Mouse (Mus musculus) MEL (cell line): ENCODE results near the gene Dmc1. TPM values are rescaled to one million over a fixed set of nuclear protein-coding genes. Genes with fewer than 3 reads are reported as not detected.

Source experiments
- DNase-seq: peaks from one replicate; pipeline ENCODE4 v3.0.0; 2011; ENCODE audit warnings: low read depth, low spot score
- H3K27ac ChIP-seq: 2 replicates; pipeline ENCODE4 v1.5.1; 2012; ENCODE audit warnings: low read depth, mild to moderate bottlenecking, control low read depth, low read length, moderate library complexity; ENCODE audit not compliant: control insufficient read depth
- H3K27me3 ChIP-seq, 2 experiments: fragments of 150-350 bp in 1 of 2; sonication (generic) in 1 of 2; 2 replicates each; pipeline ENCODE4 v1.6.1; 2012; ENCODE audit warnings: low read length in 2 of 2, mild to moderate bottlenecking in 2 of 2, improper control_type of control experiment in 1 of 2, moderate library complexity in 1 of 2; ENCODE audit not compliant: insufficient read depth in 2 of 2, control insufficient read depth in 1 of 2
- H3K36me3 ChIP-seq, 2 experiments: 2 replicates each; pipeline ENCODE4 v1.6.1; 2012 to 2014; ENCODE audit warnings: low read length in 2 of 2, improper control_type of control experiment in 1 of 2, inconsistent platforms in 1 of 2, mild to moderate bottlenecking in 1 of 2; ENCODE audit not compliant: insufficient read depth in 2 of 2, control insufficient read depth in 1 of 2
- H3K4me1 ChIP-seq, 2 experiments: fragments of 150-350 bp in 1 of 2; sonication (generic) in 1 of 2; 2 replicates each; pipeline ENCODE4 v1.6.1; 2012; ENCODE audit warnings: low read length in 2 of 2, improper control_type of control experiment in 1 of 2, mild to moderate bottlenecking in 1 of 2; ENCODE audit not compliant: insufficient read depth in 2 of 2, control insufficient read depth in 1 of 2
- H3K4me3 ChIP-seq, 2 experiments: fragments of 150-350 bp in 1 of 2; sonication (generic) in 1 of 2; 2 replicates each; pipeline ENCODE4 v1.5.1; 2012; ENCODE audit warnings: low read depth in 2 of 2, low read length in 2 of 2, mild to moderate bottlenecking in 2 of 2, moderate library complexity in 2 of 2, control low read depth in 1 of 2, improper control_type of control experiment in 1 of 2; ENCODE audit not compliant: control insufficient read depth in 1 of 2, insufficient read depth in 1 of 2
- H3K79me2 ChIP-seq: 2 replicates; pipeline ENCODE4 v1.6.1; 2012; ENCODE audit warnings: mild to moderate bottlenecking, low read length, moderate library complexity; ENCODE audit not compliant: control insufficient read depth, poor library complexity, insufficient read depth
- H3K9ac ChIP-seq: 2 replicates; pipeline ENCODE4 v1.6.1; 2012; ENCODE audit warnings: low read depth, mild to moderate bottlenecking, control low read depth, low read length, moderate library complexity; ENCODE audit not compliant: control insufficient read depth, poor library complexity, severe bottlenecking
- H3K9me3 ChIP-seq: fragments of 150-350 bp; sonication (generic); replicated peaks from 2 replicates; pipeline ENCODE4 v1.6.1; 2012; ENCODE audit warnings: mild to moderate bottlenecking, low read length, improper control_type of control experiment, moderate library complexity; ENCODE audit not compliant: insufficient read depth
- CHD2 ChIP-seq: IDR thresholded peaks from 2 replicates; pipeline ENCODE4 v1.6.1; 2011; ENCODE audit warnings: low read length, improper control_type of control experiment
- CTCF ChIP-seq, 3 experiments: IDR thresholded peaks in 2 of 3; conservative IDR thresholded peaks in 1 of 3; 2 replicates each; pipeline ENCODE4 v1.5.1; 2011 to 2012; ENCODE audit warnings: low read length in 3 of 3, low read depth in 2 of 3, mild to moderate bottlenecking in 2 of 3, improper control_type of control experiment in 1 of 3, inconsistent platforms in 1 of 3, mixed read lengths in 1 of 3, moderate library complexity in 1 of 3; ENCODE audit not compliant: control insufficient read depth in 1 of 3, insufficient read depth in 1 of 3, poor library complexity in 1 of 3, severe bottlenecking in 1 of 3
- E2F4 ChIP-seq: IDR thresholded peaks from 2 replicates; pipeline ENCODE4 v1.6.1; 2011; ENCODE audit warnings: low read depth, low read length, improper control_type of control experiment, borderline replicate concordance
- ELF1 ChIP-seq: IDR thresholded peaks from 2 replicates; pipeline ENCODE4 v1.6.1; 2014; ENCODE audit warnings: low read depth, mild to moderate bottlenecking, inconsistent platforms, low read length, improper control_type of control experiment, moderate library complexity
- EP300 ChIP-seq, 2 experiments: IDR thresholded peaks; 2 replicates each; pipeline ENCODE4 v1.6.1; 2011; ENCODE audit warnings: improper control_type of control experiment in 2 of 2, low read length in 2 of 2, low read depth in 1 of 2, mild to moderate bottlenecking in 1 of 2
- ETS1 ChIP-seq: IDR thresholded peaks from 2 replicates; pipeline ENCODE4 v1.6.1; 2012; ENCODE audit warnings: low read depth, mild to moderate bottlenecking, inconsistent platforms, low read length, improper control_type of control experiment, moderate library complexity
- HCFC1 ChIP-seq: IDR thresholded peaks from 2 replicates; pipeline ENCODE4 v1.6.1; 2012; ENCODE audit warnings: low read depth, mild to moderate bottlenecking, inconsistent platforms, low read length, improper control_type of control experiment, moderate library complexity
- KAT2A ChIP-seq: conservative IDR thresholded peaks from 2 replicates; pipeline ENCODE4 v1.6.1; 2012; ENCODE audit warnings: low read depth, low read length, improper control_type of control experiment, inconsistent platforms
- MAFK ChIP-seq: IDR thresholded peaks from 2 replicates; pipeline ENCODE4 v1.6.1; 2011; ENCODE audit warnings: low read depth, mild to moderate bottlenecking, low read length, improper control_type of control experiment, borderline replicate concordance
- MAZ ChIP-seq: IDR thresholded peaks from 2 replicates; pipeline ENCODE4 v1.6.1; 2012; ENCODE audit warnings: low read depth, mild to moderate bottlenecking, inconsistent platforms, low read length, improper control_type of control experiment
- MEF2A ChIP-seq: IDR thresholded peaks from 2 replicates; pipeline ENCODE4 v1.6.1; 2014; ENCODE audit warnings: low read depth, mild to moderate bottlenecking, inconsistent platforms, low read length, improper control_type of control experiment; ENCODE audit not compliant: poor library complexity, insufficient replicate concordance, severe bottlenecking; ENCODE audit errors: extremely low read depth
- MXI1 ChIP-seq: IDR thresholded peaks from 2 replicates; pipeline ENCODE4 v1.6.1; 2011; ENCODE audit warnings: mild to moderate bottlenecking, low read depth, low read length, improper control_type of control experiment
- MYB ChIP-seq: IDR thresholded peaks from 2 replicates; pipeline ENCODE4 v1.6.1; 2011; ENCODE audit warnings: mild to moderate bottlenecking, low read depth, low read length, improper control_type of control experiment
- MYC ChIP-seq: IDR thresholded peaks from 2 replicates; pipeline ENCODE4 v1.6.1; 2011; ENCODE audit warnings: low read depth, mild to moderate bottlenecking, low read length, improper control_type of control experiment, moderate library complexity
- NRF1 ChIP-seq: IDR thresholded peaks from 2 replicates; pipeline ENCODE4 v1.6.1; 2014; ENCODE audit warnings: low read depth, mild to moderate bottlenecking, inconsistent platforms, low read length, improper control_type of control experiment, moderate library complexity; ENCODE audit not compliant: poor library complexity, insufficient read depth, severe bottlenecking
- POLR2AphosphoS2 ChIP-seq: IDR thresholded peaks from 2 replicates; pipeline ENCODE4 v1.6.1; 2011; ENCODE audit warnings: low read length, improper control_type of control experiment
- POLR2AphosphoS5 ChIP-seq: IDR thresholded peaks from 2 replicates; pipeline ENCODE4 v1.6.1; 2012; ENCODE audit warnings: low read depth, borderline replicate concordance, mild to moderate bottlenecking, inconsistent platforms, low read length, moderate library complexity, mixed read lengths
- RAD21 ChIP-seq: IDR thresholded peaks from 2 replicates; pipeline ENCODE4 v1.6.1; 2011; ENCODE audit warnings: mild to moderate bottlenecking, low read depth, low read length, improper control_type of control experiment
- SIN3A ChIP-seq: IDR thresholded peaks from 2 replicates; pipeline ENCODE4 v1.6.1; 2012; ENCODE audit warnings: low read length, improper control_type of control experiment, inconsistent platforms
- SMC3 ChIP-seq: IDR thresholded peaks from 2 replicates; pipeline ENCODE4 v1.6.1; 2011; ENCODE audit warnings: low read depth, low read length, improper control_type of control experiment
- TAL1 ChIP-seq: IDR thresholded peaks from 2 replicates; pipeline ENCODE4 v1.6.1; 2012; ENCODE audit warnings: mild to moderate bottlenecking, inconsistent platforms, low read length, moderate library complexity, mixed read lengths
- TBP ChIP-seq: IDR thresholded peaks from 2 replicates; pipeline ENCODE4 v1.8.0; 2011; ENCODE audit warnings: low read depth, low read length, improper control_type of control experiment
- USF1 ChIP-seq: IDR thresholded peaks from 2 replicates; pipeline ENCODE4 v1.6.1; 2014; ENCODE audit warnings: low read depth, mild to moderate bottlenecking, inconsistent platforms, low read length, improper control_type of control experiment, moderate library complexity
- USF2 ChIP-seq, 2 experiments: IDR thresholded peaks; 2 replicates each; pipeline ENCODE4 v1.6.1; 2011 to 2012; ENCODE audit warnings: improper control_type of control experiment in 2 of 2, low read length in 2 of 2, borderline replicate concordance in 1 of 2, inconsistent platforms in 1 of 2, low read depth in 1 of 2, mild to moderate bottlenecking in 1 of 2; ENCODE audit not compliant: insufficient read depth in 1 of 2
- ZMIZ1 ChIP-seq: IDR thresholded peaks from 2 replicates; pipeline ENCODE4 v1.6.1; 2012; ENCODE audit warnings: low read depth, mild to moderate bottlenecking, inconsistent platforms, low read length, improper control_type of control experiment, moderate library complexity
- ZNF384 ChIP-seq: IDR thresholded peaks from 2 replicates; pipeline ENCODE4 v1.6.1; 2012; ENCODE audit warnings: low read depth, mild to moderate bottlenecking, inconsistent platforms, low read length, improper control_type of control experiment
- polyA plus RNA-seq, 2 experiments: library from polyadenylated mRNA; stranded (reverse) in 1 of 2; unstranded in 1 of 2; fragments of >175 nt in 1 of 2; fragments of >200 nt in 1 of 2; gene quantifications; 2 replicates each; pipeline versions ENCODE4 v1.2.1 to v1.2.4; 2012; ENCODE audit warnings: low replicate concordance in 2 of 2, low read depth in 1 of 2; ENCODE audit not compliant: insufficient read length in 2 of 2, insufficient read depth in 1 of 2, missing spikeins in 1 of 2
- total RNA-seq: library from RNA; depleted of rRNA; stranded (reverse); fragments of 300-350 nt; gene quantifications from 2 replicates; pipeline ENCODE4 v1.2.3, GENCODE M21; 2012

The Dmc1 gene
- total and polyA plus RNA-seq, 3 experiments = not detected

GRCm38 (mm10) chr15:79575543-79576222, 29.2 kb downstream of the Dmc1 start:
- DNase-seq = no peak
- Histone ChIP-seq H3K27me3 (no peaks in the 10 kb centered on the region), H3K9me3 (no peaks in the 10 kb centered on the region), H3K4me1 (peaks cover 15% of the 10 kb centered on the region in 2 experiments), H3K79me2 (no peaks in the 10 kb centered on the region), H3K9ac (no peak overlapping the region), H3K27ac (no peak overlapping the region), H3K36me3 (peaks cover 0 to 17% of the 10 kb centered on the region in 2 experiments; a peak in 2 of 4 replicates), H3K4me3 (no peak overlapping the region)
- TF ChIP-seq EP300 (IDR thresholded peaks at IDR 0.05; ENCODE audit: low read depth in 1 of 2, low read length in 2 of 2) (no peak), MEF2A (no peak), POLR2AphosphoS5 (no peak), ZNF384 (no peak), ZMIZ1 (no peak), HCFC1 (no peak), CTCF (IDR thresholded peaks at IDR 0.05 in 2 of 3, conservative IDR thresholded peaks at IDR 0.05 in 1 of 3; ENCODE audit: control insufficient read depth in 1 of 3, insufficient read depth in 1 of 3, low read depth in 2 of 3, low read length in 3 of 3, poor library complexity in 1 of 3, severe bottlenecking in 1 of 3) (no peak), RAD21 (no peak), MAZ (no peak), ELF1 (no peak), TBP (no peak), E2F4 (no peak), NRF1 (no peak), POLR2AphosphoS2 (no peak), MXI1 (no peak)

- no peaks in the 10 kb centered on the region for H3K36me3 ChIP-seq
- no peaks in the 10 kb centered on the region for H3K79me2 ChIP-seq
- TF ChIP-seq MYC = no peak
- TF ChIP-seq MYB = no peak
- no peak for TF ChIP-seq USF2 (IDR thresholded peaks at IDR 0.05; ENCODE audit: borderline replicate concordance in 1 of 2, insufficient read depth in 1 of 2, low read depth in 1 of 2, low read length in 2 of 2)
- no peak for TF ChIP-seq RAD21
- no peak for TF ChIP-seq ETS1
- no peak for TF ChIP-seq EP300 (IDR thresholded peaks at IDR 0.05; ENCODE audit: low read depth in 1 of 2, low read length in 2 of 2)
- TF ChIP-seq MEF2A = no peak
- no peak for TF ChIP-seq CHD2
- no peak for TF ChIP-seq TAL1
- TF ChIP-seq SMC3 = no peak
- TF ChIP-seq SIN3A = no peak
- TF ChIP-seq USF1 = no peak
- no peak for TF ChIP-seq KAT2A
- TF ChIP-seq ZNF384 = no peak
- no peak for TF ChIP-seq MAFK
- no peak for TF ChIP-seq CTCF (IDR thresholded peaks at IDR 0.05 in 2 of 3, conservative IDR thresholded peaks at IDR 0.05 in 1 of 3; ENCODE audit: control insufficient read depth in 1 of 3, insufficient read depth in 1 of 3, low read depth in 2 of 3, low read length in 3 of 3, poor library complexity in 1 of 3, severe bottlenecking in 1 of 3)
- no peak for TF ChIP-seq POLR2AphosphoS5
- TF ChIP-seq E2F4 = no peak
- H3K27ac ChIP-seq = no peak overlapping the region
- peaks cover 4 to 9% of the 10 kb centered on the region in 2 experiments for H3K27me3 ChIP-seq
- H3K4me1 ChIP-seq = no peaks in the 10 kb centered on the region
- H3K9me3 ChIP-seq = no peaks in the 10 kb centered on the region
- no peak overlapping the region for H3K9ac ChIP-seq
- no peak for DNase-seq
- no peak overlapping the region for H3K4me3 ChIP-seq
Observed at GRCm38 (mm10) chr15:79562417-79562816, 42.5 kb downstream of the Dmc1 start.
